Mouse (Mus musculus) heart, embryonic 15.5 days (tissue): ENCODE measurements around the gene Dnm1. TPM values are rescaled to one million over a fixed set of nuclear protein-coding genes. Genes with fewer than 3 reads are reported as not detected.

ENCODE experiments used
- ATAC-seq: fragments of 200-750 bp; cut with Nextera tagmentation; replicated peaks from 2 replicates; pipeline ENCODE4 v1.8.0; 2017; ENCODE audit warnings: low read depth, moderate TSS enrichment; ENCODE audit not compliant: insufficient number of reproducible peaks, insufficient read depth, low FRiP score
- H3K27ac ChIP-seq: fragments of 300-500 bp; sonication (generic); 2 replicates; pipeline ENCODE4 v1.5.1; 2015; ENCODE audit warnings: mild to moderate bottlenecking, inconsistent platforms
- H3K27me3 ChIP-seq: fragments of 300-500 bp; sonication (generic); 2 replicates; pipeline ENCODE4 v1.6.1; 2015; ENCODE audit warnings: inconsistent platforms
- H3K36me3 ChIP-seq: fragments of 300-500 bp; sonication (generic); 2 replicates; pipeline ENCODE4 v1.6.1; 2015; ENCODE audit warnings: mild to moderate bottlenecking, inconsistent platforms
- H3K4me1 ChIP-seq: fragments of 300-500 bp; sonication (generic); replicated peaks from 2 replicates; pipeline ENCODE4 v1.6.1; 2015; ENCODE audit warnings: inconsistent platforms
- H3K4me2 ChIP-seq: fragments of 300-500 bp; sonication (generic); 2 replicates; pipeline ENCODE4 v1.6.1; 2015; ENCODE audit warnings: inconsistent platforms, mild to moderate bottlenecking, moderate library complexity
- H3K4me3 ChIP-seq: fragments of 300-500 bp; sonication (generic); 2 replicates; pipeline ENCODE4 v1.5.1; 2015; ENCODE audit warnings: mild to moderate bottlenecking, inconsistent platforms
- H3K9ac ChIP-seq: fragments of 300-500 bp; sonication (generic); 2 replicates; pipeline ENCODE4 v1.6.1; 2015; ENCODE audit warnings: mild to moderate bottlenecking, inconsistent platforms
- H3K9me3 ChIP-seq: fragments of 300-500 bp; sonication (generic); replicated peaks from 2 replicates; pipeline ENCODE4 v1.6.1; 2016; ENCODE audit warnings: inconsistent platforms
- WGBS: fragments of 180-500 bp; shearing (Covaris S2); methylation state at CpG from one replicate; pipeline ENCODE4 v1.1.7; 2015; ENCODE audit warnings: mixed read lengths; 5-methylcytosine and 5-hydroxymethylcytosine counted together
- polyA plus RNA-seq: library from polyadenylated mRNA; unstranded; fragments of >200 nt; fragmentation: Nextera tagmentation; extraction: Ambion mirVana; gene quantifications from 2 replicates; pipeline ENCODE4 v1.2.1, GENCODE M21; 2015

The Dnm1 gene
- polyA plus RNA-seq: 1.9 and 5.4 TPM in 2 replicates

DNA sequence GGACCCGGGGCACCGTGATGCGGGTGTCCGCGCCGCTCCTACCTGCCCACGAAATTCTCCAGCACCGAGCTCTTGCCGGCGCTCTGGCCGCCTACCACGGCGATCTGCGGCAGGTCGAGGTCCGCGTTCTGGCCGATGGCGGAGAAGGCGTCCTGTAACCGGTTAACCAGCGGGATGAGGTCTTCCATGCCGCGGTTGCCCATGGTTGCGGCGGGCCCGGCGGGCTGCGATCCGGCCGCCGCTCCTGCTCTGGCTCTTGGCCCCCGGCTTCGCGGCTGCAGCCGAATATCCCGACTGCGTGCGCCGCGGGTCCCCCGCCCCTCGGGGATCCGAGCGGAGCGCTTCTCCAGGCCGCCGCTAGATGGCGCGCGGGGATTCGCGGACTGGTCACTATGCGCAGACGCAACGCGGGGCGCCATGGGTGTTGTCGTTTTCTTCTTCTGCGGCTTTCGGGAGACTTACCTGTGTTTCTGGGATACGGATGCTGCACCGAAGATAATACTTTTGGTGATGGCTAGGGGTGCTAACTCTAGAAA is at the start of gene Dnm1:
Gene Dnm1, minus strand, starts transcription at position 332 of the 536 bp plus-strand sequence.
- no peaks in the 10 kb centered on the region for H3K36me3 ChIP-seq
- under 1% methylated on average over 57 of the region's 63 CpGs for WGBS
- peaks cover 21% of the 10 kb centered on the region for H3K4me1 ChIP-seq

DNA sequence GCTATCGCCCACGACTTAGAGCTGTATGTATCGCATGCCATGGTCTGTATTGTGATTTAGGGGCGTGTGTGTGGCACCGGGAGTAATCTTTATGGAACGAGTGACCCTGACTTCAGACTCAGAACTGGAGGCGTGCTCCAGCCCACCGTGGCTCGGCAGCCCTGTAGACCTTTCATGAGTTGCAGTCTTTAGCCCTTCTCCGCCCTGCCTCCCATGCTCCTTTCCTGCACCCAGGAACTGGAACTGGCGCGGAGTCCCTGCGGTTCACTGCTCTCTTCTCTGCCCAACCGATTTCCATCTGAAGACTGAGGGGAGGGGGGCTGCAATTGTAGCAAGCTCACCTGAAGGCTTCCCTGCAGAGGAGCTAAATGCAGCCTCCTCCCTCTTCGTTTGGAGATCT is 43.6 kb upstream of the Dnm1 start:
- Histone ChIP-seq H3K4me2 (peak overlapping the region; percentile 96), H3K9ac (peak overlapping the region; percentile 92), H3K27ac (peak overlapping the region; percentile 94), H3K9me3 (no peaks in the 10 kb centered on the region), H3K36me3 (peaks cover 21% of the 10 kb centered on the region; the same call in 1 of the 2 replicates), H3K4me1 (peaks cover 29% of the 10 kb centered on the region), H3K27me3 (no peaks in the 10 kb centered on the region), H3K4me3 (peak overlapping the region; percentile 79)
- 0% methylated on average over 15 of the region's 15 CpGs for WGBS
- ATAC-seq: no peak

More for the DNA sequence above, at the start of gene Dnm1:
- H3K27ac ChIP-seq: no peak within 1 kb of the TSS
- ATAC-seq: peak; percentile 69; the same call in 1 of the 2 replicates
- H3K9me3 ChIP-seq: no peaks in the 10 kb centered on the region
- H3K4me3 ChIP-seq: peak within 1 kb of the TSS; percentile 60
- peaks cover 24% of the 10 kb centered on the region for H3K27me3 ChIP-seq
- peak within 1 kb of the TSS; percentile 98 for H3K4me2 ChIP-seq
- peak within 1 kb of the TSS; percentile 64 for H3K9ac ChIP-seq

DNA sequence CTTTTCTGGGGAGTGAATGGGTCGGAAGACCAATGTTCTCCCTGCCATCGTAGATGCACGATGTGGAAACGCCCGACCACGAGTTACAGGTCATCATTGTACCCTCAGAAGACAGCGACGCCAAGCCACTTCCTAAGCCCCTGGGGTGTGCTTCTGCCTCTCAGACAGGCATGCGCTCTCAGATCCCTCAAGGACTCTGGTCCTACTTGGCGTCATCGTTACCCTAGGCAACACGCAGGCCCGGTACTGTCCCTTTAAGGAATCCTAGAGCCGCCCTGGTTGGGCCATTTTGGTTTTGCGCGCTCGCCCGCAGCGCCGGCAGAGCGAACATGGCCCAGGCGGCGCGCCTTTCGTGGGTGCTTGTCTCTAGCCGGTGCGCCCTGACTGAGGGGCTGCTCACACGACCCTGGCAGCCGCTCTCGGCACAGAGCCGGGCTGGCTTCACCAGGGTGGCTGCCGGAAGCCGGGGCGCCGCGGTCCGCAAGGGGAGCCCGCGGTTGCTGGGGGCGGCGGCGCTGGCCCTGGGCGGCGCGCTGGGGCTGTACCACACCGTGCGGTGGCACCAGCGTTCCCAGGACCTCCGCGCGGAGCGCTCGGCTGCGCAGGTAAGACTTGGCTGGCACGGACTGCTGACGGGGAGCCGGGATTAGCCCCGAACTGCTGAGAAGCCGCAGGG is 42.9 kb upstream of the Dnm1 start:
- ATAC-seq: peak; percentile 93
- H3K9ac ChIP-seq: peak overlapping the region; percentile 92
- WGBS: under 1% methylated on average over 59 of the region's 59 CpGs

DNA sequence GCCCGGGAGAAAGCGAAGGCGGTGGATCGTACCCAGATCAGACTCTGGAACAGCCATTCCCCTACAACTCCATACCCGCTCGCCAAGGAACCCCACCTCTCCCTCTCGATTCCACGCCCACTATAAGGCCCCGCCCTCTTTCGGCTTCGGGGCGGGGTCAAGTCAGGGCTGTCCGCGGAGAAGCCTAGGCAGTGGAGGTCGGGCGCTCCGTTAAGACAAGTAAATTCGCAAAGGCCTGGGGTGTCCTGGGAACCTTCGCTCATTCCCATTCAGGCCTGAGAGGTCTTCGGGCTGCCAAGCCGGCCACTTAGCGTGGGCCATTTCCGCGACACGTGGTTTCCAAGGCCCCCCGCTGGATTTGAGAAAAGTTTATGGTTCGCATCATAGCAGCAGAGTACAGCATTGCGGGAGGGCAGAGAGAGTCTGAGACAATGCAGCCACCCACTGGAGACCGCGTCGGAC is 42.4 kb upstream of the Dnm1 start, which contains the start of gene Ptges2:
Gene Ptges2, plus strand, starts transcription at position 413 of the 462 bp plus-strand sequence.
- Histone ChIP-seq H3K4me1 (peaks cover 29% of the 10 kb centered on the region), H3K9ac (peak within 1 kb of the TSS; percentile 92), H3K4me2 (peak within 1 kb of the TSS; percentile 96), H3K9me3 (no peaks in the 10 kb centered on the region), H3K36me3 (peaks cover 10% of the 10 kb centered on the region; the same call in 1 of the 2 replicates), H3K27ac (peak within 1 kb of the TSS; percentile 94), H3K4me3 (peak within 1 kb of the TSS; percentile 79), H3K27me3 (no peaks in the 10 kb centered on the region)
- ATAC-seq: peak; percentile 89
- WGBS: under 1% methylated on average over 31 of the region's 31 CpGs

More for the DNA sequence above, 42.9 kb upstream of the Dnm1 start:
- Histone ChIP-seq H3K36me3 (peaks cover 16% of the 10 kb centered on the region; the same call in 1 of the 2 replicates), H3K4me2 (peak overlapping the region; percentile 96), H3K9me3 (no peaks in the 10 kb centered on the region), H3K4me3 (peak overlapping the region; percentile 79), H3K27ac (peak overlapping the region; percentile 94), H3K27me3 (no peaks in the 10 kb centered on the region), H3K4me1 (peaks cover 29% of the 10 kb centered on the region)

DNA sequence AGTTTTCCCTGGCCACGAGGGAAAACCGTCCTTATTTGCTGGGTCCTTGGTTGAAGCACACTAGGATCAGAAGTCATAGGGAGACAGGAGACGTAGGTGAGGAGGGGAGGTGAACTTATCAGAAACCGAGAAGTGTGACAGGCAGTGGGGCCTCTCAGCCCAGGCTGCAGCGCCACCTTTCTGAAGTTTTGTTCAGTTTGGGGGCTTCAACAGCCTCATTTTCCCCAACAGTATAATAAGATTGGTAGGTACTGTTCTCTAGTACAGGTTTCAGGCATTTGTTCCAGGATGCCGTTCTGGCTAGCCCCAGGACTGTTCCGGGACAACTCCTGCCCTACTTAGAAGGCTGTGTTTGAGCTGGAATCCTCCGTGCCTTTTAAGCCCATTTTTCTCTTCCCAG is 41.8 kb upstream of the Dnm1 start:
- H3K27me3 ChIP-seq: no peaks in the 10 kb centered on the region
- H3K4me1 ChIP-seq: peaks cover 29% of the 10 kb centered on the region
- peak overlapping the region; percentile 79 for H3K4me3 ChIP-seq
- peaks cover 5% of the 10 kb centered on the region; the same call in 1 of the 2 replicates for H3K36me3 ChIP-seq
- peak overlapping the region; percentile 92 for H3K9ac ChIP-seq
- H3K4me2 ChIP-seq: peak overlapping the region; percentile 96
- WGBS: 3% methylated on average over 8 of the region's 8 CpGs
- peak overlapping the region; percentile 94 for H3K27ac ChIP-seq
- ATAC-seq: no peak
- H3K9me3 ChIP-seq: no peaks in the 10 kb centered on the region

DNA sequence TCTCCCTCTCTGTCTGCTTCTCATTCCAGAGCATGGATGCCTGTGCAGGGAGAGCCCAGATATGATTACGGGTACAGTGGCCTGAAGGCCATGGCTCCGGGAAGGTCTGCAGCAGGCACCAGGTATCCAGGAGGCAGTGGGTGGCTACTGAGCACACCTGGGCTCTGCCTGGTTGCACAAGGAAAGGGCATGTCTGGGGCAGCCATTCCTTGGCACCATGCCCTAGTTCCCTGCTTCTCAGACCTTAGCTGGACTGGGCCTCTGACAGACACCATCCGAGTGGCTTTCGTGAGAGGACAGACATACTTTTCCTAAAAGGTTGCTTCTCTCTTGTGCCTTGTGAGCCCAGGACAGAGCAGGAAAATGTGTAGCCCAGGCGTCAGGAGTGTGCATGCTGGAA is 38.9 kb upstream of the Dnm1 start:
- Histone ChIP-seq H3K36me3 (no peaks in the 10 kb centered on the region), H3K27me3 (no peaks in the 10 kb centered on the region), H3K9me3 (no peaks in the 10 kb centered on the region), H3K4me3 (no peak overlapping the region), H3K4me1 (peaks cover 20% of the 10 kb centered on the region), H3K9ac (no peak overlapping the region), H3K4me2 (no peak overlapping the region), H3K27ac (no peak overlapping the region)
- no peak for ATAC-seq
- WGBS: 54% methylated on average over 5 of the region's 5 CpGs

DNA sequence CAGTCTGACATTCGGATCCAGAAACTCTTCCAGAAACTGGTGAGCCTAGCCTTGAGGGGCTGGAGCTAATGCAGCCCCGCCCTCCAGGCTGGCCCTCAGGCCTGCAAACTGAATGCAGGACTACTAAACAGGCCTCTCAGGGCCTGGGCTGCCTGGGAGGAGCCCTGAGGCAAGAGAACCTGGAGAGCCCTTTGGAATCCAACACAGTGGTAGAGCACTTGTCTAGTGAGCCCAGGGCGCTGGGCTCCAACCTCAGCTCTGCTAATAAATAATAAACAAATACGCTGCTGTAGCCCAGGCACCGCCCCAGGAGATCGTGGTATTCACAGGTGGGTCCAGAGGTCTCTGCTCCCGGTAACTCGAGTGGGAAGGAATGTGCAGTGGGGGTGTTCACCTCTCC is 37.7 kb upstream of the Dnm1 start:
- no peak overlapping the region for H3K9ac ChIP-seq
- WGBS: 75% methylated on average over 8 of the region's 8 CpGs
- H3K36me3 ChIP-seq: no peaks in the 10 kb centered on the region
- no peak for ATAC-seq
- no peak overlapping the region for H3K27ac ChIP-seq
- H3K4me2 ChIP-seq: no peak overlapping the region
- peaks cover 14% of the 10 kb centered on the region for H3K4me1 ChIP-seq
- no peaks in the 10 kb centered on the region for H3K9me3 ChIP-seq
- no peaks in the 10 kb centered on the region for H3K27me3 ChIP-seq
- no peak overlapping the region for H3K4me3 ChIP-seq

DNA sequence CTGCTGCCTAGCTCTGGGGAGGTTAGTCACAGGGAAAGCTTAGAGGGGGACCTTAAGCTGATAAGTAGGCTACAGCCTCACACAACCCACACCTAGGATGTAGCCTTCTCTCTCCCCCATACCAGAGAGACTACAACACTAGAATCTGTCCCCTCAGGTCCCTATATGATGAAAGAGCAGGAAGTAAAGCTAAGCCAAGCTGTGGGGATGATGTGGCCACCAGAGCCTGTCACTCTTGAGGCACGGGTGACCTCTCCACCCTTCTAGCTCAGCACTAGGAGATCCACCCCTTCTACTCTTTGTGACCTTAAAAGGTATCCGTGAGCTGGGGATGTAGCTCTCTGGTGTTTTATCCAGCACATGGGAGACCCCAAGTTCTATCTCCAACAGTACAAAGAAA is 36.0 kb upstream of the Dnm1 start:
- Histone ChIP-seq H3K4me3 (no peak overlapping the region), H3K4me2 (no peak overlapping the region), H3K27ac (no peak overlapping the region), H3K9me3 (no peaks in the 10 kb centered on the region), H3K36me3 (no peaks in the 10 kb centered on the region), H3K4me1 (peaks cover 8% of the 10 kb centered on the region), H3K27me3 (0 out of 2 replicates have a peak, but pooled peaks cover 4% of the 10 kb centered on the region), H3K9ac (no peak overlapping the region)
- no peak for ATAC-seq
- 60% methylated on average over 2 of the region's 2 CpGs for WGBS

DNA sequence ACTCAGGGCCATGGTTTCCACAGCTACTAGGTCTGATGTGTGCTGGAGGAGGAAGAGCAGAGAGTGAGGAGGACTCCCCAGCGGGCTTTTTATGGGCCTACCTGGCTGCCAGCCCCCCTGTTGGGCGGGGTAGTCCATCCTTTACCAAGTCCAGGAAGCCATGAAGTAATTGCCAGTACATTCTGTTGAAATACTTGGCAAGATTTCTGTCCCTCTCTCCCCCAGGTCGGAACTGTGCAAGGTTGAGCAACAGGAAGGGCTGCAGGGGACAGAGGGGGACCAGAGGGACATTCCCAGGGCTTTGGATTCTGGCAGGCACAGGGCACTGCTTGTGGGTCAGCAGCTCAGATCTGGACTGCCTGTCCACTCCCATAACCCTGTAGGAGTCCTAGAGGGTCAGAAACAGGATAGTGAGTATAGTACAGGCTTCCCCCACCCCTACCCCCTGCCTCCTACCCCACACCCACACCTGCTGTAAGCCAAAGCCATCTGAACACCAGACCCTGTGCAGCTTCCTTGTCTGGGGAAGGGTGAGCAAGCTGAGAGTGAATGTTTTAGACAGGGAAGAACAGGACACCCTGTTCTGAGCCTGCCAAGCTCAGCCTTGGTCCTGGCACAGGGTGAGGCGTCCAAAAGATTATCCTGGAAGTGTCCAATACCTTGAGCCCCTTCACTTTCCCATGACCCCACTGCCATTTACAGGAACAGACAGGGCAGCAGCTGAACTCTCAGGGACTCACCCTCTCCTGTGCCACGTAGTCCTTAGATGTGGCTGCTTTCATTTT is 34.8 kb upstream of the Dnm1 start, which contains the start of gene Lcn2:
Gene Lcn2, minus strand, starts transcription at position 547 of the 785 bp plus-strand sequence.
- H3K27me3 ChIP-seq: peaks cover 7% of the 10 kb centered on the region; the same call in 1 of the 2 replicates
- no peaks in the 10 kb centered on the region for H3K36me3 ChIP-seq
- H3K9ac ChIP-seq: no peak within 1 kb of the TSS
- H3K4me3 ChIP-seq: no peak within 1 kb of the TSS
- no peak for ATAC-seq
- no peaks in the 10 kb centered on the region for H3K9me3 ChIP-seq
- H3K4me2 ChIP-seq: no peak within 1 kb of the TSS
- peaks cover 8% of the 10 kb centered on the region for H3K4me1 ChIP-seq
- H3K27ac ChIP-seq: no peak within 1 kb of the TSS
- whole genome bisulfite sequencing: 56% methylated on average over 5 of the region's 5 CpGs

DNA sequence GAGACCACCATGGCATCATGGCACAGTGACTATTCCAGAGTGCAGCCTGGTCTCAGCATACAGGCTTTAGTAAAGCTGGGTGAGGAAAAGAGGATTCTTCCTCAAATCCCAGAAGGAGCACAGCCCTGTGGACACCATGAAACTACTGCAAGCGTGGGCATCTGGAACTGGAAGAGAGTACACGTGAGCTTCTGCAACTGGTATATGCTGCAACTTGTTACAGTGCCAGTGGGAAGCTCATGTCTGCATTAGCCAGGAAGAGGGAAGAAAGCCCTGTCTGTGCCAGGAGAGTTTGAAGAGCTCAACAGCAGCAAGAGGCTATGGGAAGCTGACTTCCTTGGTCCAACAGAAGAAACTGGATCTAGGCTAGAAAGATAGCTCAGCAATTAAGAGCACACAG is 29.6 kb upstream of the Dnm1 start:
- WGBS: 77% methylated on average over 2 of the region's 2 CpGs
- peaks cover 7% of the 10 kb centered on the region; the same call in 1 of the 2 replicates for H3K27me3 ChIP-seq
- no peak for ATAC-seq
- no peak overlapping the region for H3K9ac ChIP-seq
- H3K36me3 ChIP-seq: peaks cover 17% of the 10 kb centered on the region
- no peaks in the 10 kb centered on the region for H3K9me3 ChIP-seq
- no peak overlapping the region for H3K4me3 ChIP-seq
- H3K4me1 ChIP-seq: peaks cover 11% of the 10 kb centered on the region
- peak overlapping the region; percentile 91; the same call in 1 of the 2 replicates for H3K4me2 ChIP-seq
- H3K27ac ChIP-seq: no peak overlapping the region

DNA sequence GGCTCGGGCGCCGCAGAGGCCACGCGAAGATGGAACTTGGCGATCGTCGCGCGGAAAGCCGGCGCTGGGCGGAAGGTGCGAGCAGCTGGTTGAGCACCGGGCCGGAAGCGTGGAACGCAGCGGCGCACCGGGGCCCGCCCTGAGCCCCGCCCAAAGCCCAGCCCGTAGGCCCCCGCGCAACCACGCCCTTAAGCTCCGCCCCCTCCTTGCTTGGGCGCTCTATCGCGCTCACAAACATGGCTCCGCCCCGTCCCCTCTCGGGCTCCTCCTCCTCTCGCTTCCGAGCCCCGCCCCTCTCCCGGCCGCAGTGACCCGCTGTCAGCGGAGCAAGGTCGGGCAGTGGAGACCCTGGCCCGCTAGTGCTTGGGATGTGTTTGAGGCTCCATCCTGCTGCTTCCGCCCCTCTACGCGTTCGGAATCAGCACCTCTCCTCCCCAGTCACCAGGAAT is 28.7 kb upstream of the Dnm1 start, which contains the start of gene 1110008P14Rik:
Gene 1110008P14Rik, minus strand, starts transcription at position 164 of the 449 bp plus-strand sequence.
- H3K4me1 ChIP-seq: peaks cover 11% of the 10 kb centered on the region
- H3K4me2 ChIP-seq: peak within 1 kb of the TSS; percentile 91
- no peaks in the 10 kb centered on the region for H3K9me3 ChIP-seq
- H3K4me3 ChIP-seq: peak within 1 kb of the TSS; percentile 58
- peak within 1 kb of the TSS; percentile 50 for H3K27ac ChIP-seq
- WGBS: under 1% methylated on average over 47 of the region's 47 CpGs
- peaks cover 7% of the 10 kb centered on the region; the same call in 1 of the 2 replicates for H3K27me3 ChIP-seq
- peak; percentile 91 for ATAC-seq
- peak within 1 kb of the TSS; percentile 60 for H3K9ac ChIP-seq
- peaks cover 26% of the 10 kb centered on the region for H3K36me3 ChIP-seq
